Mouse (Mus musculus): Measurements from ENCODE around the gene Scyl2. TPM values are rescaled to one million over a fixed set of nuclear protein-coding genes. Genes with fewer than 3 reads are reported as not detected.
"Not testable (repeated sequence)": the region's sequence is repeated elsewhere in the genome, so short reads cannot be mapped to it uniquely, and the experiment has no call there.

Scyl2 gene
- total and polyA plus RNA-seq, 3 experiments: 8.2 to 16.2 (median 15.4) TPM

- WGBS: 93% methylated on average over 3 of the region's 3 CpGs
- Histone ChIP-seq H3K36me3 (ENCODE audit: control insufficient read depth, insufficient read depth, low read length) (no peaks in the 10 kb centered on the region), H3K9ac (ENCODE audit: low read depth, low read length) (no peak overlapping the region), H3K27ac (no peak overlapping the region), H3K4me1 (ENCODE audit: control insufficient read depth, insufficient read depth, low read length) (no peaks in the 10 kb centered on the region), H3K27me3 (ENCODE audit: control insufficient read depth, insufficient read depth, low read length) (no peaks in the 10 kb centered on the region), H3K79me2 (replicated peaks; ENCODE audit: control insufficient read depth, insufficient read depth, low read length) (no peaks in the 10 kb centered on the region), H3K4me3 (no peak overlapping the region)
- TF ChIP-seq CTCF (IDR thresholded peaks at IDR 0.05) (no peak), EP300 (IDR thresholded peaks at IDR 0.05; ENCODE audit: insufficient read depth, low read depth, low read length) (no peak), POLR2A (IDR thresholded peaks at IDR 0.05; ENCODE audit: insufficient read depth, low read depth, low read length) (no peak)
- intact Hi-C loops (cut with DNase I): no loop called here
- DNase-seq: no peak
These were observed 11.9 kb upstream of the Scyl2 start for GRCm38 (mm10) chr10:89697956-89698355.

- WGBS: 74% methylated on average over 2 of the region's 2 CpGs
- H3K27ac ChIP-seq; H3K79me2 ChIP-seq (replicated peaks; ENCODE audit: control insufficient read depth, insufficient read depth, low read length); DNase-seq; H3K4me3 ChIP-seq; intact Hi-C loops (cut with DNase I); H3K36me3 ChIP-seq (ENCODE audit: control insufficient read depth, insufficient read depth, low read length); H3K9ac ChIP-seq (ENCODE audit: low read depth, low read length); H3K4me1 ChIP-seq (ENCODE audit: control insufficient read depth, insufficient read depth, low read length); H3K27me3 ChIP-seq (ENCODE audit: control insufficient read depth, insufficient read depth, low read length): not testable (repeated sequence)
- peak; percentile 19; the same call in 1 of the 2 replicates for TF ChIP-seq CTCF (IDR thresholded peaks at IDR 0.05)
These were observed 10.2 kb upstream of the Scyl2 start for GRCm38 (mm10) chr10:89696270-89696669.

- intact Hi-C loops (cut with DNase I): no loop called here
- Histone ChIP-seq H3K4me1 (ENCODE audit: control insufficient read depth, insufficient read depth, low read length) (no peaks in the 10 kb centered on the region), H3K36me3 (ENCODE audit: control insufficient read depth, insufficient read depth, low read length) (no peaks in the 10 kb centered on the region), H3K79me2 (replicated peaks; ENCODE audit: control insufficient read depth, insufficient read depth, low read length) (no peaks in the 10 kb centered on the region), H3K9ac (ENCODE audit: low read depth, low read length) (no peak overlapping the region), H3K4me3 (no peak overlapping the region), H3K27me3 (ENCODE audit: control insufficient read depth, insufficient read depth, low read length) (no peaks in the 10 kb centered on the region), H3K27ac (no peak overlapping the region; the same call in 1 of the 2 replicates)
- DNase-seq: no peak
- WGBS: 44% methylated on average over 20 of the region's 20 CpGs
- TF ChIP-seq CTCF (IDR thresholded peaks at IDR 0.05) (no peak), POLR2A (IDR thresholded peaks at IDR 0.05; ENCODE audit: insufficient read depth, low read depth, low read length) (no peak), EP300 (IDR thresholded peaks at IDR 0.05; ENCODE audit: insufficient read depth, low read depth, low read length) (no peak)
These were observed 9.3 kb upstream of the Scyl2 start for GRCm38 (mm10) chr10:89695194-89695911.

GRCm38 (mm10) chr10:89690021-89690420 lies 3.9 kb upstream of the Scyl2 start:
- no peaks in the 10 kb centered on the region for H3K27me3 ChIP-seq (ENCODE audit: control insufficient read depth, insufficient read depth, low read length)
- H3K27ac ChIP-seq: no peak overlapping the region
- TF ChIP-seq EP300 (IDR thresholded peaks at IDR 0.05; ENCODE audit: insufficient read depth, low read depth, low read length) (no peak), CTCF (IDR thresholded peaks at IDR 0.05) (no peak), POLR2A (IDR thresholded peaks at IDR 0.05; ENCODE audit: insufficient read depth, low read depth, low read length) (no peak)
- H3K4me3 ChIP-seq: no peak overlapping the region
- no peak for DNase-seq
- no peaks in the 10 kb centered on the region for H3K79me2 ChIP-seq (replicated peaks; ENCODE audit: control insufficient read depth, insufficient read depth, low read length)
- no peak overlapping the region for H3K9ac ChIP-seq (ENCODE audit: low read depth, low read length)
- 60% methylated on average over 8 of the region's 8 CpGs for WGBS
- no peaks in the 10 kb centered on the region for H3K4me1 ChIP-seq (ENCODE audit: control insufficient read depth, insufficient read depth, low read length)
- no peaks in the 10 kb centered on the region; the same call in 1 of the 2 replicates for H3K36me3 ChIP-seq (ENCODE audit: control insufficient read depth, insufficient read depth, low read length)
- intact Hi-C loops (cut with DNase I): no loop called here

GRCm38 (mm10) chr10:89687455-89687854 lies 1.4 kb upstream of the Scyl2 start:
- H3K4me1 ChIP-seq (ENCODE audit: control insufficient read depth, insufficient read depth, low read length): no peaks in the 10 kb centered on the region
- peaks cover 2% of the 10 kb centered on the region; the same call in 1 of the 2 replicates for H3K36me3 ChIP-seq (ENCODE audit: control insufficient read depth, insufficient read depth, low read length)
- H3K27me3 ChIP-seq (ENCODE audit: control insufficient read depth, insufficient read depth, low read length): no peaks in the 10 kb centered on the region
- intact Hi-C loops (cut with DNase I): loop anchor here (2.0 kb wide), 1 partner anchor 45 kb away; the partner anchor contains the start of gene Actr6
- no peak overlapping the region for H3K9ac ChIP-seq (ENCODE audit: low read depth, low read length)
- peaks cover 4% of the 10 kb centered on the region for H3K79me2 ChIP-seq (replicated peaks; ENCODE audit: control insufficient read depth, insufficient read depth, low read length)
- DNase-seq: no peak
- H3K27ac ChIP-seq: no peak overlapping the region
- no peak overlapping the region for H3K4me3 ChIP-seq
- WGBS: 70% methylated on average over 2 of the region's 2 CpGs
- TF ChIP-seq POLR2A (IDR thresholded peaks at IDR 0.05; ENCODE audit: insufficient read depth, low read depth, low read length) (no peak), CTCF (IDR thresholded peaks at IDR 0.05) (no peak), EP300 (IDR thresholded peaks at IDR 0.05; ENCODE audit: insufficient read depth, low read depth, low read length) (no peak)

GRCm38 (mm10) chr10:89685391-89686138 lies 520 bp downstream of the Scyl2 start:
- no peaks in the 10 kb centered on the region; the same call in 1 of the 2 replicates for H3K4me1 ChIP-seq (ENCODE audit: control insufficient read depth, insufficient read depth, low read length)
- TF ChIP-seq POLR2A (IDR thresholded peaks at IDR 0.05; ENCODE audit: insufficient read depth, low read depth, low read length) (no peak), CTCF (IDR thresholded peaks at IDR 0.05) (no peak), EP300 (IDR thresholded peaks at IDR 0.05; ENCODE audit: insufficient read depth, low read depth, low read length) (no peak)
- H3K27me3 ChIP-seq (ENCODE audit: control insufficient read depth, insufficient read depth, low read length): no peaks in the 10 kb centered on the region
- H3K27ac ChIP-seq: peak overlapping the region; percentile 89
- WGBS: under 1% methylated on average over 51 of the region's 51 CpGs
- H3K4me3 ChIP-seq: peak overlapping the region; percentile 87
- peaks cover 4% of the 10 kb centered on the region for H3K79me2 ChIP-seq (replicated peaks; ENCODE audit: control insufficient read depth, insufficient read depth, low read length)
- intact Hi-C loops (cut with DNase I): loop anchor here (2.0 kb wide), 1 partner anchor 47 kb away; the partner anchor contains the start of gene Actr6
- peak overlapping the region; percentile 74 for H3K9ac ChIP-seq (ENCODE audit: low read depth, low read length)
- DNase-seq: no peak
- H3K36me3 ChIP-seq (ENCODE audit: control insufficient read depth, insufficient read depth, low read length): peaks cover 2% of the 10 kb centered on the region; the same call in 1 of the 2 replicates
